Mouse (Mus musculus): ENCODE measurements at regions not wholly inside any gene's neighbourhood (a gene's known extent, or its start where the extent isn't known, plus 50 kb on each side); places are given as distances from the start of the nearest gene placed in this dataset.

DNA sequence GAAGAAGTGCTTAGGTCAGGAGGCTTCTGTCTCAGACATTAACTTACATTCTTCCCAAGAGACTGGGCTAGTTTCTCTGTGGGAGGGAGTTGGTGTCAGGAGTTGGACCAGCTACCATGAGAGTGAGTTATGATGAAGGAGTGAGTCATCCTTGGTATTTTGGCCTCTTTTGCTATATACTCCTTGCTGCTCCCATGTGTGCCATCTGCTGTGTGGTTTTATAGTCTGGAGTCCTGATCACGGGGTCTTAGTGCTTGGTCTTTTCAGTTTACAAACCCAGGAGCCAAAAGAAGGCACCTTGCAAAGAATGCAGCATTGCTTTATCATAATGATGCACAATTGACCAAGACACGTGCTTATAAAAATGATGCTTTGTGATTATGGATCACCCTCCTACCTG lies 56.6 kb downstream of the Zfp503 start:
- H3K4me2 ChIP-seq (replicated peaks): no peak overlapping the region
- WGBS: 80% methylated on average over 2 of the region's 2 CpGs
- H3K27me3 ChIP-seq (replicated peaks): no peaks in the 10 kb centered on the region
- no peak overlapping the region for H3K4me3 ChIP-seq (replicated peaks)
- no peak overlapping the region for H3K27ac ChIP-seq
- H3K9me3 ChIP-seq: no peaks in the 10 kb centered on the region
- H3K36me3 ChIP-seq: no peaks in the 10 kb centered on the region
- no peak for ATAC-seq
- H3K9ac ChIP-seq: no peak overlapping the region
- H3K4me1 ChIP-seq (replicated peaks): no peaks in the 10 kb centered on the region

DNA sequence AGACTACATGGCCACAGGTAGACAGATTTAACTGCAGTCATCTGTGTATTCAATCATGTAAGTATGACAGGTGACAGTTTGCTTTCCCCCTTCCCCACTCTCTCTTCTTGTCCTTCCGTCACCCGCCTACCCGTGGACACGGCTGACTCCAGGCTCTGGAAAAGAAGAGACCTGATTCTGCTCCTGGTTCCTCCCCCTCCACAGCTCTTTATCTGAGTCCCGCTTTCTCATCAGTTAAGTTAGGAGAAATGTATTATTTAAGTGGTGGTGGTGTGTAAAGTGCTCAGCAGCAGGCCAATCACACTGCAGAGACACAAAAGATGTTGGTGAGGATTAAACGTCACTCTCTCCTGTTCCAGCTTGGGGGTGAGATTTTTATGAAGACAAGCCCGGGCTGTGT lies 57.5 kb downstream of the Zfp503 start:
- 67% methylated on average over 7 of the region's 7 CpGs for WGBS
- ATAC-seq: no peak
- H3K9me3 ChIP-seq: no peaks in the 10 kb centered on the region

GRCm38 (mm10) chr14:21929048-21929447 lies 60.4 kb downstream of the Zfp503 start:
- H3K9me3 ChIP-seq: no peaks in the 10 kb centered on the region
- 71% methylated on average over 5 of the region's 5 CpGs for WGBS
- H3K27ac ChIP-seq: no peak overlapping the region
- H3K9ac ChIP-seq: no peak overlapping the region
- no peak overlapping the region for H3K4me2 ChIP-seq (replicated peaks)
- H3K4me3 ChIP-seq (replicated peaks): no peak overlapping the region
- H3K4me1 ChIP-seq (replicated peaks): no peaks in the 10 kb centered on the region
- no peaks in the 10 kb centered on the region for H3K36me3 ChIP-seq
- H3K27me3 ChIP-seq (replicated peaks): no peaks in the 10 kb centered on the region
- ATAC-seq: no peak

More for the DNA sequence above, 57.5 kb downstream of the Zfp503 start:
- Histone ChIP-seq H3K36me3 (no peaks in the 10 kb centered on the region), H3K4me3 (replicated peaks) (no peak overlapping the region), H3K9ac (no peak overlapping the region), H3K4me2 (replicated peaks) (no peak overlapping the region), H3K27ac (no peak overlapping the region), H3K4me1 (replicated peaks) (no peaks in the 10 kb centered on the region), H3K27me3 (replicated peaks) (no peaks in the 10 kb centered on the region)

GRCm38 (mm10) chr14:21916671-21917070 lies 67.9 kb upstream of the Comtd1 start:
- Histone ChIP-seq H3K9ac (no peak overlapping the region), H3K4me1 (replicated peaks) (no peaks in the 10 kb centered on the region), H3K27ac (no peak overlapping the region), H3K4me2 (replicated peaks) (no peak overlapping the region), H3K4me3 (replicated peaks) (no peak overlapping the region), H3K9me3 (no peaks in the 10 kb centered on the region), H3K36me3 (no peaks in the 10 kb centered on the region), H3K27me3 (replicated peaks) (no peaks in the 10 kb centered on the region)
- ATAC-seq: no peak
- WGBS: 82% methylated on average over 3 of the region's 3 CpGs

GRCm38 (mm10) chr14:21904498-21905395 lies 56.0 kb upstream of the Comtd1 start:
- H3K36me3 ChIP-seq: no peaks in the 10 kb centered on the region
- WGBS: 25% methylated on average over 18 of the region's 18 CpGs
- H3K27me3 ChIP-seq (replicated peaks): no peaks in the 10 kb centered on the region
- H3K4me3 ChIP-seq (replicated peaks): no peak overlapping the region
- peak; percentile 61 for ATAC-seq
- H3K27ac ChIP-seq: peak overlapping the region; percentile 19; the same call in 1 of the 2 replicates
- no peaks in the 10 kb centered on the region for H3K9me3 ChIP-seq
- no peak overlapping the region for H3K9ac ChIP-seq
- peaks cover 21% of the 10 kb centered on the region for H3K4me1 ChIP-seq (replicated peaks)
- peak overlapping the region; percentile 55 for H3K4me2 ChIP-seq (replicated peaks)

DNA sequence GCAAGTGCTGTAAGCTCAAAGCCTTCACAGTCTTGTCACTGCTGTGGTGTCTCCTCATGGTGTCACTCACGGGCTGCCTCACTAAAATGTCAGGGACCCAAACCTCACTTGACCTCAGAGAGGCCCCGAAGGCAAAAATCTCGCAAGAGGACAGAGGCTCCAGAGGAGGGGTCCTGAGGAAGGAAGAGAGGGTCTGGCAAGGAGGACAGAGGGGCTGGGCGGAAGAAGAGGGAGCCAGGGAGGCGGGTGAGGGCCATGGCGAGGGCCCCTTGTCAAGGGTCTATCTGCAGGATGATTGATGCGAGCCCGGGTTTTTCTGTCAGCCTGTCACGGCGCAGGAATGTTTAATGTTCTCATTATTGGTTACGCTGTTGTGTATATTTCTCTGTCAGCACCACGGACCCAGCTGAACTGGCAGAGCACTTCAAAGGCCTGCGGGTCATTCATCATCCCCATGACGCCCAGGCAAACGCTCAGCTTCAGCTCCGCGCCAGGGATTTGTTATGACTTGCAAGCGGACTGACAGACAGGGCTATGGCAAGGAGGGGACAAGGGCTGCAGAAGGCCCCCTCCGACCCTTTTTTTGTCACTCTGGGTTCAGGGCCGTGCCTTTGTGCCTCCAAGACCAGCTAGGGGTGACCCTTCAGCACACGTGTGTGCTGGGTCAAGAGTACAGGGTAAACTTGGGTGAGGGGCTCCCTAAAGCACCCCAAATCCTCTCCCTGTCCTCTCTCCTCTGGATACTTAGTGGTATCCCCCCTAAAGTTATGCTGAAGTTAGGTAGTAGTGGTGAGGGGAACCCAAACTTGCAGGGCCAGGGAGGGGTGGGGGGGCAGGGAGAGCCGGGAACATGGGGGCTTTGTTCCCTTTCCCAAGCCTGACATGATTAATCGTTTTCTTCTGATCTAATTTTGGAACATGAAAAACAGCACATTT lies 55.1 kb upstream of the Comtd1 start:
- Histone ChIP-seq H3K9me3 (no peaks in the 10 kb centered on the region), H3K36me3 (no peaks in the 10 kb centered on the region), H3K27ac (peak overlapping the region; percentile 62), H3K4me3 (replicated peaks) (0 out of 2 replicates have a peak overlapping the region, but pooled peaks have one; percentile 9), H3K27me3 (replicated peaks) (no peaks in the 10 kb centered on the region), H3K4me2 (replicated peaks) (peak overlapping the region; percentile 55), H3K9ac (no peak overlapping the region), H3K4me1 (replicated peaks) (peaks cover 21% of the 10 kb centered on the region)
- WGBS: 7% methylated on average over 23 of the region's 23 CpGs
- peak; percentile 90 for ATAC-seq

DNA sequence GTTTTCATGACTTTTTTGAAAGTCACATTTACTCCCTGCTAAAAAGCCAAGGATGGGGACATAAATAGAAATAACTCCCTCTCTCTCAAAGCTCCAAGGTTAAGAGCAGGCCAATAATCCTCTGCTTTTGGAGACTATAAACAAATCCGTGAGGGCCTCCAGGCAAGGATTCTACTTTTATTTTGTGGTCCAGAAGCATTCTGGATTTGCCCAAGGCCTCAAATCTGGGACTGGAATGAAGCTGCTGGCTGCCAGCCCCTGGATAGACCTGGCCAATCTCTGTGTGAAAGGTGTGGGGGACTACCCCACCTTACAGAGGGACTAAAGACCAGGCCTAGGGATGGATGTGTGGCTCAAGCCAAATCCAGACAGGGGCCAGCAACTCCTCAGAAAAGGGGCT lies 54.1 kb upstream of the Comtd1 start:
- Histone ChIP-seq H3K36me3 (no peaks in the 10 kb centered on the region), H3K4me3 (replicated peaks) (no peak overlapping the region), H3K9ac (no peak overlapping the region), H3K4me2 (replicated peaks) (no peak overlapping the region), H3K4me1 (replicated peaks) (peaks cover 21% of the 10 kb centered on the region), H3K27ac (0 out of 2 replicates have a peak overlapping the region, but pooled peaks have one; percentile 62), H3K9me3 (no peaks in the 10 kb centered on the region), H3K27me3 (replicated peaks) (no peaks in the 10 kb centered on the region)
- no peak for ATAC-seq
- WGBS: 42% methylated on average over 1 of the region's 1 CpGs

- no peak for ATAC-seq
- Histone ChIP-seq H3K4me2 (replicated peaks) (no peak overlapping the region), H3K9ac (no peak overlapping the region), H3K27me3 (replicated peaks) (no peaks in the 10 kb centered on the region), H3K36me3 (no peaks in the 10 kb centered on the region), H3K27ac (no peak overlapping the region), H3K4me3 (replicated peaks) (no peak overlapping the region), H3K9me3 (no peaks in the 10 kb centered on the region), H3K4me1 (replicated peaks) (peaks cover 21% of the 10 kb centered on the region)
- 86% methylated on average over 3 of the region's 3 CpGs for WGBS
These were observed 53.7 kb upstream of the Comtd1 start for GRCm38 (mm10) chr14:21902456-21902855.

DNA sequence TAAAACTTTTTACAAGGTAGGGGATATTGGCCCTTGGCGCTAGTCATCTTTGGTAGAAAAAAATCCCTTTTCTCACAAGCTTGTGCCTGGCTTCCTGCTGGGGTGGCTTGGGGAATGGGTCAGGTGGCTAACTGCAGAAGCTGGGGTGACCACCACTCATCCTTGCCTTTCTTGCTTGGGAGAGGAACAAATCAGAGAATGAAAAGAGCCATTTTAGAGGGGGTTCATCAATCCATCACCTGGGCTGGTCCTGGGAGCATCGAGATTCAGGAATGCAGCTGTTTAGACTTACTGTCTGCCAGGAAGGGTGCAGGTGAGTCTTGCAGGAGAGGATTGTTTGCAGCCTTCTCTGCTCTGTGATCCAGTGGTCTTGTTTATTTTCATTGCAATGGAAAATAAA lies 52.2 kb upstream of the Comtd1 start:
- no peak overlapping the region for H3K9ac ChIP-seq
- no peak overlapping the region for H3K4me3 ChIP-seq (replicated peaks)
- no peak overlapping the region for H3K4me2 ChIP-seq (replicated peaks)
- H3K27me3 ChIP-seq (replicated peaks): no peaks in the 10 kb centered on the region
- WGBS: 64% methylated on average over 2 of the region's 2 CpGs
- no peak overlapping the region for H3K27ac ChIP-seq
- ATAC-seq: no peak
- peaks cover 21% of the 10 kb centered on the region for H3K4me1 ChIP-seq (replicated peaks)
- no peaks in the 10 kb centered on the region for H3K9me3 ChIP-seq
- no peaks in the 10 kb centered on the region for H3K36me3 ChIP-seq

DNA sequence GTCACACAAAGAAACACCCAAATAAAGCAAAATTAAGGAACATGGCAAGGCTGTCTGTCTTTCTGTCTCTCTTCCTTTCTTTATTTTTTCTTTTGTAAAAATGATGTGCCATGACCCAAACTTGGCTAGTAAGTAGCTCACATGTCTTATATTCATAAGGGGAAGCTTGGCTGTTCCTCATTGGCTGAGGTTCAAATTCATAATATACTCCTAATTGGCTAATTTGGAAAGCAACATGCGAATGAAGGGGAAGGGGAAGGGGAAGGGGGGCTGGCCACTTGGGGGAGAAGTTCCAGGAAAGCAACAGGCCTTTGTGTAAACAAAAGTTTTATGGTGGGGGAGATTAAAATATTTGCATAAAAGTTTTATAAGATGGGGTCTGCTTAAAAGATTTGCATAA lies 51.7 kb upstream of the Comtd1 start:
- Histone ChIP-seq H3K27ac (no peak overlapping the region), H3K4me3 (replicated peaks) (no peak overlapping the region), H3K36me3 (no peaks in the 10 kb centered on the region), H3K9ac (no peak overlapping the region), H3K4me1 (replicated peaks) (peaks cover 21% of the 10 kb centered on the region), H3K27me3 (replicated peaks) (no peaks in the 10 kb centered on the region), H3K9me3 (no peaks in the 10 kb centered on the region), H3K4me2 (replicated peaks) (no peak overlapping the region)
- 73% methylated on average over 1 of the region's 1 CpGs for WGBS
- no peak for ATAC-seq

Data from intestine, embryonic 15.5 days (tissue).